Mouse (Mus musculus) heart, embryonic 11.5 days (tissue): Measurements from ENCODE around the gene Itfg1. TPM values are rescaled to one million over a fixed set of nuclear protein-coding genes. Genes with fewer than 3 reads are reported as not detected.
"Not testable (repeated sequence)": the region's sequence is repeated elsewhere in the genome, so short reads cannot be mapped to it uniquely, and the experiment has no call there.

Experiments used
- ATAC-seq: fragments of 200-750 bp; cut with Nextera tagmentation; replicated peaks from 2 replicates; pipeline ENCODE4 v1.8.0; 2017; ENCODE audit warnings: moderate library complexity; ENCODE audit not compliant: insufficient number of reproducible peaks, low FRiP score, low TSS enrichment
- H3K27ac ChIP-seq: fragments of 300-500 bp; sonication (generic); 2 replicates; pipeline ENCODE4 v1.5.1; 2014; ENCODE audit warnings: mild to moderate bottlenecking, low read depth, low read length
- H3K27me3 ChIP-seq: fragments of 300-500 bp; sonication (generic); 2 replicates; pipeline ENCODE4 v1.6.1; 2014; ENCODE audit warnings: mild to moderate bottlenecking, low read length, mixed read lengths; ENCODE audit not compliant: control insufficient read depth, insufficient read depth
- H3K36me3 ChIP-seq: fragments of 300-500 bp; sonication (generic); 2 replicates; pipeline ENCODE4 v1.6.1; 2014; ENCODE audit warnings: mild to moderate bottlenecking, low read length, moderate library complexity, mixed read lengths; ENCODE audit not compliant: control insufficient read depth, insufficient read depth
- H3K4me1 ChIP-seq: fragments of 300-500 bp; sonication (generic); 2 replicates; pipeline ENCODE4 v1.6.1; 2014; ENCODE audit warnings: low read length; ENCODE audit not compliant: control insufficient read depth, insufficient read depth
- H3K4me2 ChIP-seq: fragments of 300-500 bp; sonication (generic); 2 replicates; pipeline ENCODE4 v1.6.1; 2014; ENCODE audit warnings: mild to moderate bottlenecking, moderate library complexity
- H3K4me3 ChIP-seq: fragments of 300-500 bp; sonication (generic); 2 replicates; pipeline ENCODE4 v1.5.1; 2014; ENCODE audit warnings: low read depth, low read length
- H3K9ac ChIP-seq: fragments of 300-500 bp; sonication (generic); 2 replicates; pipeline ENCODE4 v1.6.1; 2014; ENCODE audit warnings: mild to moderate bottlenecking, low read depth, low read length, moderate library complexity
- H3K9me3 ChIP-seq: fragments of 300-500 bp; sonication (generic); replicated peaks from 2 replicates; pipeline ENCODE4 v1.6.1; 2016; ENCODE audit warnings: low read length; ENCODE audit not compliant: control insufficient read depth
- WGBS: fragments of 180-500 bp; shearing (Covaris S2); extraction: QIAGEN DNeasy Blood & Tissue Kit; methylation state at CpG from one replicate; pipeline ENCODE4 v1.1.7; 2014; ENCODE audit not compliant: insufficient replicate concordance; 5-methylcytosine and 5-hydroxymethylcytosine counted together
- polyA plus RNA-seq: library from polyadenylated mRNA; unstranded; fragments of >200 nt; fragmentation: Nextera tagmentation; extraction: Ambion mirVana; gene quantifications from 2 replicates; pipeline ENCODE4 v1.2.1, GENCODE M21; 2014

Gene Itfg1
- 75.3 and 86.1 TPM in 2 replicates for polyA plus RNA-seq

DNA sequence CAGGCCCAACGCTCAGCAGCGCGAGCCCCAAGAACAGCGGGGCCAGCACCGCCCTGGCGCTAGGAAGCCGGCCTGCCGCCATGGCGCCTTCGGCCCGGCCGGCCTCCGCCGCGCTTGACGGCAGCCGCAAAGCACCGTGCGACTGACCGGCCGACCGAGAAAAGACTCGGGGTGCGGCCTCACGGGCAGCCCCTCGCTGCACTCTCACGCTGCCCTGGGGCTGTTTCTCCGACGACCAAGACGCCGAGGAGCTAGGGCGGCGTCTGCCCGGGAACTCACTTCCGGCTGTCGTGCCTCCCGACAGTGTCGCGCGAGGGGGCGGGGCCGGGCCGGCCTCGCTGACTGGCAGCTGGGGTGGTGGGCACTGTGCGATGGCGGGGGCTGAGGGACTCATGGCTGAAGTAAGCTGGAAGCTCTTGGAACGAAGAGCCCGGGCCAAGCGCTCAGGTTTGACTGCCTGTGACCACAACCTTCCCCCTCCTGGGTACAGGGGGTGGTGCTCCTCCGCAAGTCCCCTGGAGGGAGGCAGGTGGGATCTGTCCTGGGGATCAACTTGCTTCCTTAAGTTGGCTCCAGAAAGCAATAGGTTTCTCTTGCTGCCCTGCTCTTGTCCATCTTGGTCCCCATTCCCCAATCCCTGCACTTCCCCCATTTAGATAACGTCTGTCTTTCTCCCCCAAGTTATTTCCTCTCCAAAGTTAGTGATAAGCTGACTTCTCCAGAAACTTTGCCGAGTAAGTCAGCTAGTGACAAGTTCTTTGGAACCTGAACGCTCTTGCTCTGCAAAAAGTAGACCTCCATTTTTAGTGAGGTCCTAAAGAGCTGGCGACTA is at the start of gene Itfg1, which contains the start of gene Phkb:
Itfg1 (minus strand) TSS at position 265 of the 832 bp plus-strand sequence.
Phkb (plus strand) TSS at position 303 of the 832 bp plus-strand sequence.
- under 1% methylated on average over 54 of the region's 54 CpGs for WGBS
- peak; percentile 92 for ATAC-seq
- Histone ChIP-seq H3K27me3 (no peaks in the 10 kb centered on the region), H3K27ac (peak within 1 kb of the TSS; percentile 98), H3K9ac (peak within 1 kb of the TSS; percentile 91), H3K4me3 (peak within 1 kb of the TSS; percentile 73), H3K4me1 (peaks cover 5% of the 10 kb centered on the region), H3K4me2 (peak within 1 kb of the TSS; percentile 62), H3K9me3 (no peaks in the 10 kb centered on the region), H3K36me3 (no peaks in the 10 kb centered on the region)

- 94% methylated on average over 3 of the region's 3 CpGs for WGBS
- Histone ChIP-seq H3K27ac (no peak overlapping the region), H3K4me3 (no peak overlapping the region), H3K9me3 (no peaks in the 10 kb centered on the region), H3K4me1 (no peaks in the 10 kb centered on the region), H3K4me2 (no peak overlapping the region), H3K27me3 (no peaks in the 10 kb centered on the region), H3K36me3 (peaks cover 3% of the 10 kb centered on the region), H3K9ac (no peak overlapping the region)
- ATAC-seq: no peak
These were observed 44.1 kb upstream of the Itfg1 start for GRCm38 (mm10) chr8:85884811-85885210.

DNA sequence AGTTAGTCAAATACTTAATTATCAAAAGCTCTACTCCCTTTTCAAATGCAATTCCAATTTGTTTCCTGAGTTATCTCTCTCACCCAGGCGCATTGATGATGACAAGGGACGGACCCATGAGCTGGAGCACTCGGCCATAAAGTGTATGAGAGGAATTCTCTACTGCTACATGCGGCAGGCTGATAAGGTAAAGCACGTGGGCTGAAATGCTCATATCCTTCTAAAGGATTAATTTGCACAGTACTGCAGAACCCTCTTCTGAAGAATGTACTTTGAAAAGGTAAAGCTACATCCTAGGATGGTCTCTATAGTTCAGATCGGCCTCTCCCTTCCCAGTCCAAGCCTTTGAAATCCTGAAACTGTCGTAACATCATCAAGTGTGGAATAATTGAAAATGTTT is 38.9 kb upstream of the Itfg1 start:
- no peak overlapping the region for H3K4me2 ChIP-seq
- H3K9me3 ChIP-seq: no peaks in the 10 kb centered on the region
- no peak overlapping the region for H3K27ac ChIP-seq
- H3K4me3 ChIP-seq: no peak overlapping the region
- peaks cover 6% of the 10 kb centered on the region for H3K36me3 ChIP-seq
- WGBS: 74% methylated on average over 7 of the region's 7 CpGs
- ATAC-seq: no peak
- H3K9ac ChIP-seq: no peak overlapping the region
- H3K27me3 ChIP-seq: no peaks in the 10 kb centered on the region
- no peaks in the 10 kb centered on the region for H3K4me1 ChIP-seq

DNA sequence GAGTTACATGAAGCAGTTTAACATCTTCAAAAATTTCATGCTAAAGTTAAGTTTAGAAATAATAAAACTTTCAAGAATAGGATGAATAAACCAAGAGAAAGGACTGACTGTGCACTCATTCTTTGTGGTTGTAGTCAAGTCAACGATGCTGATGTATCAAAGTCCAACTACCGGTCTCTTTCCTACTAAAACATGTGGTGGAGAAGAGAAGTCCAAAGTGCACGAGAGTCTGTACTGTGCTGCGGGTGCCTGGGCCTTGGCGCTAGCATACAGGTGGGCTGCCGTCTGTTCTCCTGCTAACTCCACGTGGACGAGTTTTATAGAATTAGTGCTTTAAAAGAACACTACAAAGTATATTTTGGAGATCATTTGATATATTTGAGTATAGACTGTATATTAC is 37.3 kb upstream of the Itfg1 start:
- no peak overlapping the region for H3K27ac ChIP-seq
- WGBS: 94% methylated on average over 8 of the region's 8 CpGs
- H3K9ac ChIP-seq: no peak overlapping the region
- H3K4me2 ChIP-seq: no peak overlapping the region
- no peaks in the 10 kb centered on the region for H3K27me3 ChIP-seq
- no peaks in the 10 kb centered on the region for H3K4me1 ChIP-seq
- H3K36me3 ChIP-seq: peaks cover 6% of the 10 kb centered on the region
- no peak overlapping the region for H3K4me3 ChIP-seq
- H3K9me3 ChIP-seq: no peaks in the 10 kb centered on the region
- ATAC-seq: no peak

DNA sequence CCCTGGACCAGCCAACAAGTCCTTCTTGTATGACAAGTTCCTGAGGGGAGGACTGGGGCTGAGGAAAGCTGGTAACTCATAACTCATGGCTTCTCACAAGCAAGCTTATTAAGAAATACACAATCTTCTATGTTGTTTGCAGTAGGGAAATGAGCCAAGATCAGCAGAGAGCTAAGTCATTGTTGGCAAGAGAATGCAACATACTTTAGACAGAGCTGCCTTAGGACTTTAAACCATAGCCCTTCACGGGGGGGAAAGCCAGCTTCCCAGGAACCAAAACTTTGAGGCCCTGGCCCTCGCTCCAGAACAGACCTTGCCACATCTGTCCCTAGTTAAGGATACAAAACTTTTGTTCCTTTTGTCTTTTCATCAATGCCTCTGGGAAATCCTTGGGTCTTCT is 30.9 kb upstream of the Itfg1 start:
- no peaks in the 10 kb centered on the region for H3K36me3 ChIP-seq
- no peak overlapping the region for H3K4me2 ChIP-seq
- 89% methylated on average over 2 of the region's 2 CpGs for WGBS
- H3K27me3 ChIP-seq: no peaks in the 10 kb centered on the region
- H3K4me1 ChIP-seq: no peaks in the 10 kb centered on the region
- no peak overlapping the region for H3K27ac ChIP-seq
- H3K9me3 ChIP-seq: no peaks in the 10 kb centered on the region
- no peak overlapping the region for H3K9ac ChIP-seq
- no peak overlapping the region for H3K4me3 ChIP-seq
- no peak for ATAC-seq

- no peaks in the 10 kb centered on the region for H3K4me1 ChIP-seq
- H3K9ac ChIP-seq: no peak overlapping the region
- no peak overlapping the region for H3K27ac ChIP-seq
- no peak overlapping the region for H3K4me2 ChIP-seq
- H3K4me3 ChIP-seq: no peak overlapping the region
- H3K36me3 ChIP-seq: no peaks in the 10 kb centered on the region
- WGBS: 70% methylated on average over 1 of the region's 1 CpGs
- no peaks in the 10 kb centered on the region for H3K27me3 ChIP-seq
- no peaks in the 10 kb centered on the region for H3K9me3 ChIP-seq
- no peak for ATAC-seq
These were observed 21.7 kb upstream of the Itfg1 start for GRCm38 (mm10) chr8:85862381-85862780.

- Histone ChIP-seq H3K4me2 (no peak overlapping the region), H3K27me3 (no peaks in the 10 kb centered on the region), H3K4me3 (no peak overlapping the region), H3K27ac (no peak overlapping the region), H3K9ac (no peak overlapping the region), H3K36me3 (no peaks in the 10 kb centered on the region), H3K9me3 (no peaks in the 10 kb centered on the region), H3K4me1 (no peaks in the 10 kb centered on the region)
- ATAC-seq: no peak
- WGBS: 82% methylated on average over 5 of the region's 5 CpGs
These were observed 19.9 kb upstream of the Itfg1 start for GRCm38 (mm10) chr8:85860612-85861011.

GRCm38 (mm10) chr8:85857227-85857896 is 16.6 kb upstream of the Itfg1 start:
- H3K36me3 ChIP-seq, H3K4me3 ChIP-seq, H3K4me2 ChIP-seq, H3K4me1 ChIP-seq, H3K9ac ChIP-seq, H3K27me3 ChIP-seq, H3K27ac ChIP-seq, H3K9me3 ChIP-seq, ATAC-seq: not testable (repeated sequence)
- 50% methylated on average over 11 of the region's 11 CpGs for WGBS
